Mouse (Mus musculus) right cerebral cortex, postnatal 25 days (tissue): Measurements from ENCODE around the gene Ppp1r37.
"Not testable (repeated sequence)": the region's sequence is repeated elsewhere in the genome, so short reads cannot be mapped to it uniquely, and the experiment has no call there.

ENCODE experiments used
- DNase-seq: peaks from one replicate; pipeline ENCODE4 v3.0.0; 2022

Ppp1r37 gene

GRCm38 (mm10) chr7:19562643-19563410 lies at the start of gene Ppp1r37:
Gene Ppp1r37, minus strand, starts transcription at chr7:19563076.
- no peak for DNase-seq

GRCm38 (mm10) chr7:19610969-19611368 lies 48.1 kb upstream of the Ppp1r37 start:
- DNase-seq = no peak

- no peak for DNase-seq
These were observed 46.9 kb upstream of the Ppp1r37 start for GRCm38 (mm10) chr7:19609641-19610332.

- no peak for DNase-seq
These were observed 44.4 kb upstream of the Ppp1r37 start for GRCm38 (mm10) chr7:19607291-19607690.

- not testable (repeated sequence) for DNase-seq
These were observed 41.8 kb upstream of the Ppp1r37 start for GRCm38 (mm10) chr7:19604606-19605214.

GRCm38 (mm10) chr7:19603849-19604605 lies 41.2 kb upstream of the Ppp1r37 start, which contains the start of gene Clasrp:
Gene Clasrp, minus strand, starts transcription at chr7:19604486.
- peak; percentile 94 for DNase-seq

- no peak for DNase-seq
These were observed 40.2 kb upstream of the Ppp1r37 start for GRCm38 (mm10) chr7:19603055-19603454.

GRCm38 (mm10) chr7:19600562-19600961 lies 37.7 kb upstream of the Ppp1r37 start:
- no peak for DNase-seq

GRCm38 (mm10) chr7:19593061-19593730 lies 30.3 kb upstream of the Ppp1r37 start:
- no peak for DNase-seq

GRCm38 (mm10) chr7:19589917-19590316 lies 27.0 kb upstream of the Ppp1r37 start:
- peak; percentile 63 for DNase-seq

- no peak for DNase-seq
These were observed 26.3 kb upstream of the Ppp1r37 start for GRCm38 (mm10) chr7:19589207-19589606.

- DNase-seq = no peak
These were observed 23.4 kb upstream of the Ppp1r37 start for GRCm38 (mm10) chr7:19586269-19586668.

GRCm38 (mm10) chr7:19580634-19581033 lies 17.8 kb upstream of the Ppp1r37 start:
- no peak for DNase-seq

GRCm38 (mm10) chr7:19579751-19580150 lies 16.9 kb upstream of the Ppp1r37 start:
- DNase-seq = no peak

GRCm38 (mm10) chr7:19578436-19578835 lies 15.6 kb upstream of the Ppp1r37 start:
- DNase-seq = no peak

- no peak for DNase-seq
These were observed 15.1 kb upstream of the Ppp1r37 start for GRCm38 (mm10) chr7:19577877-19578414.

- DNase-seq = no peak
These were observed 14.4 kb upstream of the Ppp1r37 start, which contains the start of the genes Zfp296 and Gemin7 for GRCm38 (mm10) chr7:19577141-19577852. Gene Zfp296, plus strand, starts transcription at chr7:19577287. Gene Gemin7, minus strand, starts transcription at chr7:19577595.

- no peak for DNase-seq
These were observed 12.7 kb upstream of the Ppp1r37 start for GRCm38 (mm10) chr7:19575559-19575958.

- no peak for DNase-seq
These were observed 10.9 kb upstream of the Ppp1r37 start for GRCm38 (mm10) chr7:19573776-19574140.

GRCm38 (mm10) chr7:19572926-19573775 lies 10.3 kb upstream of the Ppp1r37 start:
- DNase-seq = peak; percentile 75
